Mouse (Mus musculus) kidney, adult 2 months (tissue): ENCODE data around the gene Tmem94. TPM values are rescaled to one million over a fixed set of nuclear protein-coding genes. Genes with fewer than 3 reads are reported as not detected.

Source experiments
- DNase-seq: peaks from one replicate; pipeline ENCODE4 v3.0.0; 2021
- H3K27ac ChIP-seq: fragments of 200-500 bp; 2 replicates; pipeline ENCODE4 v1.5.1; 2012; ENCODE audit warnings: low read depth, low read length, control low read depth, inconsistent platforms; ENCODE audit not compliant: insufficient read depth
- H3K27me3 ChIP-seq: fragments of 200-500 bp; replicated peaks from 2 replicates; pipeline ENCODE4 v1.6.1; 2012; ENCODE audit warnings: mild to moderate bottlenecking, moderate library complexity, low read length, inconsistent platforms; ENCODE audit not compliant: control insufficient read depth, insufficient read depth
- H3K36me3 ChIP-seq: fragments of 200-500 bp; 2 replicates; pipeline ENCODE4 v1.6.1; 2012; ENCODE audit warnings: mild to moderate bottlenecking, moderate library complexity, low read length, inconsistent platforms; ENCODE audit not compliant: control insufficient read depth, insufficient read depth
- H3K4me1 ChIP-seq: fragments of 200-500 bp; 2 replicates; pipeline ENCODE4 v1.6.1; 2011; ENCODE audit warnings: low read length; ENCODE audit not compliant: control insufficient read depth, insufficient read depth
- H3K4me3 ChIP-seq: fragments of 200-500 bp; 2 replicates; pipeline ENCODE4 v1.5.1; 2011; ENCODE audit warnings: mild to moderate bottlenecking, low read depth, low read length, control low read depth; ENCODE audit not compliant: insufficient read depth
- CTCF ChIP-seq: fragments of 200-500 bp; conservative IDR thresholded peaks from 2 replicates; pipeline ENCODE4 v1.5.1; 2011; ENCODE audit warnings: low read depth, mild to moderate bottlenecking, control low read depth, low read length, moderate library complexity, mixed read lengths; ENCODE audit not compliant: insufficient read depth, insufficient read length
- POLR2A ChIP-seq: fragments of 200-500 bp; IDR thresholded peaks from one replicate; pipeline ENCODE4 v1.6.1; 2011; ENCODE audit warnings: low read depth, low read length, control low read depth
- WGBS: fragments of 180-500 bp; shearing (Covaris S2); methylation state at CpG from one replicate; pipeline ENCODE4 v1.1.7; 2018; 5-methylcytosine and 5-hydroxymethylcytosine counted together
- polyA plus RNA-seq: library from polyadenylated mRNA; depleted of rRNA; stranded (reverse); fragments of >200 nt; gene quantifications from 2 replicates; pipeline ENCODE4 v1.2.3, GENCODE M21; 2012; rRNA removed

Tmem94 gene
- polyA plus RNA-seq = 77.1 and 97.8 TPM in 2 replicates

- Histone ChIP-seq H3K4me3 (peak within 1 kb of the TSS; percentile 91), H3K27ac (peak within 1 kb of the TSS; percentile 99), H3K27me3 (no peaks in the 10 kb centered on the region), H3K4me1 (peaks cover 13% of the 10 kb centered on the region; the same call in 1 of the 2 replicates), H3K36me3 (no peaks in the 10 kb centered on the region)
- TF ChIP-seq CTCF (no peak), POLR2A (peak; percentile 35)
- WGBS = under 1% methylated on average over 31 of the region's 32 CpGs
- peak; percentile 98 for DNase-seq
These were observed at the start of gene Tmem94 for GRCm38 (mm10) chr11:115765103-115765606. Gene Tmem94 (plus strand): TSS chr11:115765433.

GRCm38 (mm10) chr11:115716410-115717338 is 48.6 kb upstream of the Tmem94 start:
- Histone ChIP-seq H3K36me3 (no peaks in the 10 kb centered on the region), H3K27ac (no peak overlapping the region), H3K4me3 (no peak overlapping the region), H3K4me1 (no peaks in the 10 kb centered on the region), H3K27me3 (no peaks in the 10 kb centered on the region)
- DNase-seq = peak; percentile 69
- TF ChIP-seq POLR2A = no peak
- TF ChIP-seq CTCF = no peak
- WGBS = 56% methylated on average over 15 of the region's 15 CpGs

- TF ChIP-seq CTCF (peak; percentile 46), POLR2A (no peak)
- DNase-seq = peak; percentile 40
- 65% methylated on average over 8 of the region's 8 CpGs for WGBS
These were observed 47.4 kb upstream of the Tmem94 start for GRCm38 (mm10) chr11:115717660-115718390.

GRCm38 (mm10) chr11:115722638-115723037 is 42.6 kb upstream of the Tmem94 start:
- H3K4me3 ChIP-seq = peak overlapping the region; percentile 5; the same call in 1 of the 2 replicates
- no peaks in the 10 kb centered on the region for H3K36me3 ChIP-seq
- no peaks in the 10 kb centered on the region for H3K27me3 ChIP-seq
- peak; percentile 96 for DNase-seq
- H3K4me1 ChIP-seq = peaks cover 6% of the 10 kb centered on the region; the same call in 1 of the 2 replicates
- 4% methylated on average over 14 of the region's 14 CpGs for WGBS
- peak; percentile 98 for TF ChIP-seq CTCF
- no peak for TF ChIP-seq POLR2A
- peak overlapping the region; percentile 81 for H3K27ac ChIP-seq

More at GRCm38 (mm10) chr11:115717660-115718390, 47.4 kb upstream of the Tmem94 start:
- peaks cover under 1% of the 10 kb centered on the region; the same call in 1 of the 2 replicates for H3K4me1 ChIP-seq
- no peak overlapping the region for H3K4me3 ChIP-seq
- H3K27me3 ChIP-seq = no peaks in the 10 kb centered on the region
- no peak overlapping the region for H3K27ac ChIP-seq
- no peaks in the 10 kb centered on the region for H3K36me3 ChIP-seq

- Histone ChIP-seq H3K4me3 (no peak overlapping the region), H3K4me1 (peaks cover 6% of the 10 kb centered on the region; the same call in 1 of the 2 replicates), H3K36me3 (no peaks in the 10 kb centered on the region), H3K27me3 (no peaks in the 10 kb centered on the region), H3K27ac (peak overlapping the region; percentile 81)
- DNase-seq = peak; percentile 72
- TF ChIP-seq CTCF = no peak
- no peak for TF ChIP-seq POLR2A
- WGBS = 55% methylated on average over 2 of the region's 2 CpGs
These were observed 42.0 kb upstream of the Tmem94 start for GRCm38 (mm10) chr11:115723231-115723630.

- Histone ChIP-seq H3K27me3 (no peaks in the 10 kb centered on the region), H3K36me3 (no peaks in the 10 kb centered on the region), H3K4me1 (peaks cover 3% of the 10 kb centered on the region; the same call in 1 of the 2 replicates), H3K27ac (peak overlapping the region; percentile 13; the same call in 1 of the 2 replicates), H3K4me3 (no peak overlapping the region)
- peak; percentile 84 for DNase-seq
- no peak for TF ChIP-seq CTCF
- TF ChIP-seq POLR2A = no peak
- 53% methylated on average over 11 of the region's 11 CpGs for WGBS
These were observed 31.1 kb upstream of the Tmem94 start for GRCm38 (mm10) chr11:115734041-115734686.
